Mouse (Mus musculus) neural tube, embryonic 11.5 days (tissue): ENCODE results near the gene Rbm47. TPM values are rescaled to one million over a fixed set of nuclear protein-coding genes. Genes with fewer than 3 reads are reported as not detected.

Experiments
- ATAC-seq: fragments of 200-750 bp; cut with Nextera tagmentation; 2 replicates; pipeline ENCODE4 v1.8.0; 2017; ENCODE audit warnings: moderate number of reproducible peaks, mild to moderate bottlenecking, moderate TSS enrichment, moderate library complexity; ENCODE audit not compliant: insufficient read depth, low FRiP score, low TSS enrichment
- DNase-seq: peaks from one replicate; pipeline ENCODE4 v3.0.0-alpha.2; 2015; ENCODE audit warnings: low spot score
- H3K27ac ChIP-seq: fragments of 300-500 bp; sonication (generic); 2 replicates; pipeline ENCODE4 v1.5.1; 2014; ENCODE audit warnings: low read depth, mild to moderate bottlenecking, low read length
- H3K27me3 ChIP-seq: fragments of 300-500 bp; sonication (generic); 2 replicates; pipeline ENCODE4 v1.6.1; 2014; ENCODE audit warnings: mild to moderate bottlenecking, low read length, mixed read lengths; ENCODE audit not compliant: control insufficient read depth, insufficient read depth
- H3K36me3 ChIP-seq: fragments of 300-500 bp; sonication (generic); 2 replicates; pipeline ENCODE4 v1.6.1; 2014; ENCODE audit warnings: mild to moderate bottlenecking, low read length, moderate library complexity, mixed read lengths; ENCODE audit not compliant: control insufficient read depth, insufficient read depth
- H3K4me1 ChIP-seq: fragments of 300-500 bp; sonication (generic); 2 replicates; pipeline ENCODE4 v1.6.1; 2014; ENCODE audit warnings: low read length, mixed read lengths; ENCODE audit not compliant: control insufficient read depth, insufficient read depth
- H3K4me2 ChIP-seq: fragments of 300-500 bp; sonication (generic); 2 replicates; pipeline ENCODE4 v1.6.1; 2014; ENCODE audit warnings: low read depth, mild to moderate bottlenecking, moderate library complexity
- H3K4me3 ChIP-seq: fragments of 300-500 bp; sonication (generic); 2 replicates; pipeline ENCODE4 v1.5.1; 2014; ENCODE audit warnings: low read depth, low read length
- H3K9ac ChIP-seq: fragments of 300-500 bp; sonication (generic); 2 replicates; pipeline ENCODE4 v1.6.1; 2014; ENCODE audit warnings: mild to moderate bottlenecking, low read length
- H3K9me3 ChIP-seq: fragments of 300-500 bp; sonication (generic); 2 replicates; pipeline ENCODE4 v1.6.1; 2016; ENCODE audit warnings: low read length; ENCODE audit not compliant: control insufficient read depth
- WGBS: fragments of 180-500 bp; shearing (Covaris S2); extraction: QIAGEN DNeasy Blood & Tissue Kit; methylation state at CpG from one replicate; pipeline ENCODE4 v1.1.7; 2014; 5-methylcytosine and 5-hydroxymethylcytosine counted together
- polyA plus RNA-seq: library from polyadenylated mRNA; unstranded; fragments of >200 nt; fragmentation: Nextera tagmentation; extraction: Ambion mirVana; gene quantifications from 2 replicates; pipeline ENCODE4 v1.2.1, GENCODE M21; 2014

The Rbm47 gene
- polyA plus RNA-seq, 1 experiment from 2014 or later = 1.9 TPM

GRCm38 (mm10) chr5:66168462-66169098 lies 4.3 kb downstream of the Rbm47 start:
- H3K36me3 ChIP-seq = no peaks in the 10 kb centered on the region
- DNase-seq (no peak), ATAC-seq (no peak)
- 90% methylated on average over 8 of the region's 8 CpGs for WGBS
- no peak overlapping the region for H3K4me3 ChIP-seq
- H3K27ac ChIP-seq = no peak overlapping the region
- H3K4me2 ChIP-seq = no peak overlapping the region
- no peaks in the 10 kb centered on the region for H3K4me1 ChIP-seq
- H3K9ac ChIP-seq = no peak overlapping the region
- H3K9me3 ChIP-seq = no peaks in the 10 kb centered on the region
- no peaks in the 10 kb centered on the region for H3K27me3 ChIP-seq

DNA sequence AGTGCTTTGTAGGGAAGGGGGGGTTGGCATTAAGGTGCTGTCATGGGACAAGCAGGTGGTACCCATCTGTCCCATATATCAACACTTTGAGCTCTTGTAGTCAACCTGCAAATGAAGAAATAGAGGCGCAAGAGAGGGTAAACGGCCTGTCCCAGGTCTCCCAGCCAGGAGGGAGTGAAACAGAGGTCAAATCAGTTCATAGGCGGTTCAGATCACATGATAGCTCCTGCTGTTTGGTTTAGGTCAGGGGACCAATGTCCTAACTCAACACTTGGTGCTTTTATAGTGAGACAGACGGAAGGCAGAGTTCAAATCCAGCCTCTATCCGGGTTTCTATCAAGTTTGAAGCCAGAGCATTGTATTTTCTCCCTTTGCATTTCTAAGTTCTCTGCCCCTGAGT lies 6.0 kb downstream of the Rbm47 start:
- Histone ChIP-seq H3K27me3 (no peaks in the 10 kb centered on the region), H3K9me3 (no peaks in the 10 kb centered on the region), H3K9ac (no peak overlapping the region), H3K4me2 (no peak overlapping the region), H3K4me3 (no peak overlapping the region), H3K27ac (no peak overlapping the region), H3K4me1 (no peaks in the 10 kb centered on the region), H3K36me3 (no peaks in the 10 kb centered on the region)
- 81% methylated on average over 5 of the region's 5 CpGs for WGBS
- DNase-seq (no peak), ATAC-seq (no peak)

DNA sequence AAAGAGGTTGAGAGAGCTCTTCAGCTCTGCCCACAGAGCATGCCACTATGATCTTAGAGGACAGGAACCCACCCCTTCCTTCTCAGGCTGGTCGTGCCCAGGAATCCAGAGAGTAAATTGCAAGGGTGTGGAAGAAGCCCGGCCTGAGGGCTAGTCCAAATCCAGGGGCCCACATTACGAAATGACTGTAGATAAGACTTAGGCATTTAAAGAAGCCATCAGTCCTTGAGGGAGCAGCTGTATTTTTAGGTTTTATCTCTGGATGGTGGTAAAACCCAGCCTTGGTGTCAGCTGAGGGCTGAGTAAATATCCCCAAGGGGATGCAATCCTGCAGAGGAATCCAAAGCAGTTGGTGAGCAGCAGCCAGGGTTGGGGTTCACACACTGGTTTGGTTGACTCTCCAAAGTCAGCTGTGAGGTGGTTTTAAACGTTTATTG lies 6.7 kb downstream of the Rbm47 start:
- H3K9ac ChIP-seq = no peak overlapping the region
- no peak overlapping the region for H3K4me2 ChIP-seq
- H3K27ac ChIP-seq = no peak overlapping the region
- no peak for ATAC-seq
- H3K36me3 ChIP-seq = no peaks in the 10 kb centered on the region
- H3K4me1 ChIP-seq = no peaks in the 10 kb centered on the region
- no peaks in the 10 kb centered on the region for H3K9me3 ChIP-seq
- 75% methylated on average over 4 of the region's 4 CpGs for WGBS
- H3K27me3 ChIP-seq = no peaks in the 10 kb centered on the region
- DNase-seq = no peak
- no peak overlapping the region for H3K4me3 ChIP-seq

DNA sequence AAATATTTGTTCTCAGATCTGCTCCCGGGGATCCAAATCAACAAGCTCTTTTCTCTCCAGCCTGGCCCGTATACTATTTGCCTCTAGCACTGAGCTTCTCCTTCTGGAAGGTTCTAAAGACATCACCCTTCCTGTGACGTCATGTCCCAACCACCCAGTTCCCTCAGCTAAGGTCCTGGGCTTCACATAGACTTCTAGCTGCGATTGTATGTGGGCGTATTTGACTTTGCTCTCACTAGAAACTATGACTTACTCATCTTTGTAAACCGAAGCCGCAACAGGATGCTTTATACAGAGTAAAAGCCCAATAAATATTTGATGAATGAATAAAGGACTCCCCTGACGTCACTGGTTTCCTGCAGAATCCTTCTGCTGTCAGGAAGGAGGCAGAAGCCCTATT lies 7.2 kb downstream of the Rbm47 start:
- Histone ChIP-seq H3K36me3 (no peaks in the 10 kb centered on the region), H3K4me2 (no peak overlapping the region), H3K9ac (no peak overlapping the region), H3K9me3 (no peaks in the 10 kb centered on the region), H3K4me1 (no peaks in the 10 kb centered on the region), H3K4me3 (no peak overlapping the region), H3K27me3 (no peaks in the 10 kb centered on the region), H3K27ac (no peak overlapping the region)
- WGBS = 88% methylated on average over 8 of the region's 8 CpGs
- no peak for DNase-seq
- ATAC-seq = no peak

- no peak overlapping the region for H3K4me3 ChIP-seq
- ATAC-seq = no peak
- 46% methylated on average over 9 of the region's 9 CpGs for WGBS
- H3K9ac ChIP-seq = no peak overlapping the region
- H3K4me2 ChIP-seq = no peak overlapping the region
- no peaks in the 10 kb centered on the region for H3K4me1 ChIP-seq
- peaks cover 7% of the 10 kb centered on the region; the same call in 1 of the 2 replicates for H3K27me3 ChIP-seq
- no peaks in the 10 kb centered on the region for H3K36me3 ChIP-seq
- no peak for DNase-seq
- H3K27ac ChIP-seq = no peak overlapping the region
- H3K9me3 ChIP-seq = no peaks in the 10 kb centered on the region
Measured at GRCm38 (mm10) chr5:66156431-66156962, 16.4 kb downstream of the Rbm47 start.

- Histone ChIP-seq H3K4me2 (no peak overlapping the region), H3K9ac (no peak overlapping the region), H3K4me3 (no peak overlapping the region), H3K27me3 (peaks cover 14% of the 10 kb centered on the region), H3K27ac (no peak overlapping the region), H3K4me1 (peaks cover 5% of the 10 kb centered on the region; the same call in 1 of the 2 replicates), H3K9me3 (no peaks in the 10 kb centered on the region), H3K36me3 (no peaks in the 10 kb centered on the region)
- DNase-seq = no peak
- WGBS = 90% methylated on average over 6 of the region's 6 CpGs
- ATAC-seq = no peak
Measured at GRCm38 (mm10) chr5:66154616-66155015, 18.3 kb downstream of the Rbm47 start.

DNA sequence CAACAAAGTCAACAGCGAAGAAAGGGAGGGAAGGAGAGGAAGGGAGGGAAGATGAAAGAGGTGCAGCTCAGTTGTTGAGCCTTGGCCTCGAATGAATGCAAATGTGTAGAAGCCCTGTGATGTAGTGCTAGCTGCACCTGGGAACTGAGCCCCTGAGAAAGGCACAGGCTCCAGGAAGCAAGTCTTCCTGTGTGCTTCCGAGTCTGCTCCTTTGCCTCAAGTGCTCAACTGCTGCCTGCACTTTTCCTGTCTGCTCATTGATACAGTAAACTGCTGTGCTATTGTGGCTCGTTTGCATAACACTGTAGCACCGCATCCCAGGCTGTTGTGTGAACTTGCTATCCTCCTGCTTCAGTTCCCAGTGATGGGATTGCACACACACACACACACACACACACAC lies 19.4 kb downstream of the Rbm47 start:
- Histone ChIP-seq H3K36me3 (no peaks in the 10 kb centered on the region), H3K4me3 (no peak overlapping the region), H3K9ac (no peak overlapping the region), H3K27me3 (peaks cover 22% of the 10 kb centered on the region), H3K4me1 (peaks cover 5% of the 10 kb centered on the region; the same call in 1 of the 2 replicates), H3K4me2 (no peak overlapping the region), H3K9me3 (no peaks in the 10 kb centered on the region), H3K27ac (no peak overlapping the region)
- no peak for DNase-seq
- no peak for ATAC-seq
- 27% methylated on average over 5 of the region's 5 CpGs for WGBS

- Histone ChIP-seq H3K4me1 (peaks cover 5% of the 10 kb centered on the region; the same call in 1 of the 2 replicates), H3K9ac (0 out of 2 replicates have a peak overlapping the region, but pooled peaks have one; percentile 8), H3K36me3 (no peaks in the 10 kb centered on the region), H3K4me2 (peak overlapping the region; percentile 78), H3K4me3 (peak overlapping the region; percentile 34), H3K27me3 (peaks cover 22% of the 10 kb centered on the region), H3K27ac (no peak overlapping the region), H3K9me3 (no peaks in the 10 kb centered on the region)
- peak; percentile 49 for DNase-seq
- ATAC-seq = no peak; the same call in 1 of the 2 replicates
- 8% methylated on average over 37 of the region's 37 CpGs for WGBS
Measured at GRCm38 (mm10) chr5:66151301-66152188, 21.4 kb downstream of the Rbm47 start.
